Comparison of ENCODE assay signal across 9 mouse cellular contexts in genomic region chr2:73550725-73551124, GRCm38 (mm10). TPM values are rescaled to one million over a fixed set of nuclear protein-coding genes. Genes with fewer than 3 reads are reported as not detected.
DNase-seq lines count a peak whose midpoint lies in the region; ATAC-seq and TF ChIP-seq lines count a peak whose summit lies in the region.
"Had no signal": no experiment of that assay in that cellular context is flagged by ENCODE, and none has a peak within 500 bp of the region (broad histone marks: within the 10 kb centered on the region; RNA-seq: fewer than 3 reads in every experiment).

No protein-coding gene starts in this region.

- peak overlapping the region; percentile 38 for H3K4me3 ChIP-seq in gastrocnemius, adult 2 months
- H3K4me3 ChIP-seq in midbrain, embryonic 11.5 days (ENCODE audit: low read depth, low read length): no peak overlapping the region
- no peak overlapping the region for H3K4me3 ChIP-seq in midbrain, embryonic 10.5 days
- no peak overlapping the region for H3K4me3 ChIP-seq in lung, embryonic 16.5 days (ENCODE audit: low read length)
- H3K4me3 ChIP-seq: neural tube, embryonic 12.5 days had no signal

- H3K27ac ChIP-seq in gastrocnemius, adult 2 months: no peak overlapping the region
- no peak overlapping the region for H3K27ac ChIP-seq in midbrain, embryonic 11.5 days (ENCODE audit: low read depth, low read length)
- H3K27ac ChIP-seq in midbrain, embryonic 10.5 days (replicated peaks): no peak overlapping the region
- no peak overlapping the region for H3K27ac ChIP-seq in lung, embryonic 16.5 days (ENCODE audit: low read length)
- H3K27ac ChIP-seq: neural tube, embryonic 12.5 days had no signal

- no peaks in the 10 kb centered on the region for H3K9me3 ChIP-seq in midbrain, embryonic 11.5 days (ENCODE audit: control insufficient read depth, low read length)
- no peaks in the 10 kb centered on the region for H3K9me3 ChIP-seq in midbrain, embryonic 10.5 days (replicated peaks)
- no peaks in the 10 kb centered on the region for H3K9me3 ChIP-seq in lung, embryonic 16.5 days (ENCODE audit: control insufficient read depth, low read length)
- H3K9me3 ChIP-seq: neural tube, embryonic 12.5 days had no signal

- H3K9ac ChIP-seq in midbrain, embryonic 11.5 days (ENCODE audit: low read length): no peak overlapping the region
- no peak overlapping the region for H3K9ac ChIP-seq in lung, embryonic 16.5 days (ENCODE audit: low read length)
- H3K9ac ChIP-seq: neural tube, embryonic 12.5 days had no signal

- no peaks in the 10 kb centered on the region for H3K36me3 ChIP-seq in midbrain, embryonic 11.5 days (ENCODE audit: control insufficient read depth, insufficient read depth, low read length)
- no peaks in the 10 kb centered on the region for H3K36me3 ChIP-seq in midbrain, embryonic 10.5 days
- no peaks in the 10 kb centered on the region for H3K36me3 ChIP-seq in lung, embryonic 16.5 days (ENCODE audit: control insufficient read depth, insufficient read depth, low read length)
- H3K36me3 ChIP-seq: neural tube, embryonic 12.5 days had no signal

- no peak for DNase-seq in gastrocnemius, adult 2 months
- no peak for DNase-seq in gastrocnemius, postnatal 36 days
- DNase-seq in midbrain, embryonic 11.5 days (ENCODE audit: low spot score, missing footprints): peak; percentile 92
- DNase-seq in midbrain, embryonic 10.5 days (ENCODE audit: low spot score): no peak
- DNase-seq in ZHBTc4 (ENCODE audit: low read depth, low spot score): peak; percentile 52
- peak; percentile 56 for DNase-seq in telencephalon, adult 2 months (ENCODE audit: low read depth, low spot score)
- no peak for DNase-seq in spleen, postnatal 14 days (ENCODE audit: low spot score in 2 of 2)

- WGBS in midbrain, embryonic 11.5 days: 27% methylated on average over 6 of the region's 6 CpGs
- 32% methylated on average over 6 of the region's 6 CpGs for WGBS in midbrain, embryonic 10.5 days
- WGBS in lung, embryonic 16.5 days: 13% methylated on average over 6 of the region's 6 CpGs

- no peaks in the 10 kb centered on the region for H3K27me3 ChIP-seq in midbrain, embryonic 11.5 days (ENCODE audit: control insufficient read depth, insufficient read depth, low read length)
- H3K27me3 ChIP-seq in midbrain, embryonic 10.5 days (ENCODE audit: low read depth, poor library complexity, severe bottlenecking): no peaks in the 10 kb centered on the region
- no peaks in the 10 kb centered on the region for H3K27me3 ChIP-seq in lung, embryonic 16.5 days (ENCODE audit: control insufficient read depth, insufficient read depth, low read depth, low read length)
- H3K27me3 ChIP-seq: neural tube, embryonic 12.5 days had no signal

- no peaks in the 10 kb centered on the region for H3K4me1 ChIP-seq in midbrain, embryonic 11.5 days (ENCODE audit: control insufficient read depth, insufficient read depth, low read length)
- no peaks in the 10 kb centered on the region for H3K4me1 ChIP-seq in midbrain, embryonic 10.5 days
- no peaks in the 10 kb centered on the region for H3K4me1 ChIP-seq in lung, embryonic 16.5 days (replicated peaks; ENCODE audit: control insufficient read depth, insufficient read depth, low read length)
- H3K4me1 ChIP-seq: neural tube, embryonic 12.5 days had no signal

- intact Hi-C loops in gastrocnemius, adult 2 months (cut with DNase I): no loop called here
- intact Hi-C loops in gastrocnemius, postnatal 36 days (cut with DNase I): no loop called here

- peak; percentile 73 for TF ChIP-seq CTCF in gastrocnemius, adult 2 months (IDR thresholded peaks at IDR 0.05)

- H3K4me2 ChIP-seq in midbrain, embryonic 11.5 days: no peak overlapping the region
- H3K4me2 ChIP-seq in lung, embryonic 16.5 days (ENCODE audit: low read depth, low read length): 0 out of 2 replicates have a peak overlapping the region, but pooled peaks have one; percentile 21
- H3K4me2 ChIP-seq: neural tube, embryonic 12.5 days had no signal

- ATAC-seq in midbrain, embryonic 11.5 days (ENCODE audit: low FRiP score): no peak
- no peak for ATAC-seq in lung, embryonic 16.5 days (ENCODE audit: low read depth)

RNA-seq across cellular contexts. Expression of gene Wipf1, which starts 21.2 kb away (rescaled TPM):
- total RNA-seq in gastrocnemius, adult 2 months (2021): 10 to 100 TPM in 1 of 2 experiments, 1 to 10 TPM in 1; 7.0 to 11.7 TPM
- 1 to 10 TPM; 9.7 to 9.8 TPM for total RNA-seq in gastrocnemius, postnatal 36 days (2021)
- polyA plus RNA-seq in midbrain, embryonic 11.5 days (2014; fragmentation: Nextera tagmentation; extraction: Ambion mirVana): 8.2 and 8.3 TPM in 2 replicates
- 7.4 and 7.6 TPM in 2 replicates for polyA plus RNA-seq in midbrain, embryonic 10.5 days (2016; fragmentation: Nextera tagmentation; extraction: Ambion mirVana)
- polyA plus RNA-seq in lung, embryonic 16.5 days (2015; fragmentation: Nextera tagmentation; extraction: Ambion mirVana): 9.4 and 12.6 TPM in 2 replicates

RNA-seq across cellular contexts. Expression of gene Chrna1, which starts 29.4 kb away (rescaled TPM):
- 1 to 10 TPM; 4.5 to 6.2 TPM for total RNA-seq in gastrocnemius, adult 2 months (2021)
- total RNA-seq in gastrocnemius, postnatal 36 days (2021): 1 to 10 TPM; 6.6 to 6.8 TPM
- 0.25 TPM in 2 replicates for polyA plus RNA-seq in midbrain, embryonic 11.5 days (2014; fragmentation: Nextera tagmentation; extraction: Ambion mirVana)
- polyA plus RNA-seq in midbrain, embryonic 10.5 days (2016; fragmentation: Nextera tagmentation; extraction: Ambion mirVana): 0.40 and 0.84 TPM in 2 replicates
- polyA plus RNA-seq in lung, embryonic 16.5 days (2015; fragmentation: Nextera tagmentation; extraction: Ambion mirVana): 0.26 and 0.53 TPM in 2 replicates

Comparison
In these comparisons a context has a peak if more than half of its experiments do, and no peak if none do; other contexts are left out.
1. DNase-seq: peak in midbrain, embryonic 11.5 days (single experiment), ZHBTc4 (single experiment) and telencephalon, adult 2 months (single experiment); none in gastrocnemius, adult 2 months (single experiment), gastrocnemius, postnatal 36 days (0 of 2), midbrain, embryonic 10.5 days (single experiment) and spleen, postnatal 14 days (0 of 2).